Mouse (Mus musculus) left cerebral cortex, adult 11 months (tissue): Measurements from ENCODE around the gene Pxmp4.

Experiments
- DNase-seq: peaks from one replicate; pipeline ENCODE4 v3.0.0; 2022; ENCODE audit warnings: low spot score

Gene Pxmp4

DNA sequence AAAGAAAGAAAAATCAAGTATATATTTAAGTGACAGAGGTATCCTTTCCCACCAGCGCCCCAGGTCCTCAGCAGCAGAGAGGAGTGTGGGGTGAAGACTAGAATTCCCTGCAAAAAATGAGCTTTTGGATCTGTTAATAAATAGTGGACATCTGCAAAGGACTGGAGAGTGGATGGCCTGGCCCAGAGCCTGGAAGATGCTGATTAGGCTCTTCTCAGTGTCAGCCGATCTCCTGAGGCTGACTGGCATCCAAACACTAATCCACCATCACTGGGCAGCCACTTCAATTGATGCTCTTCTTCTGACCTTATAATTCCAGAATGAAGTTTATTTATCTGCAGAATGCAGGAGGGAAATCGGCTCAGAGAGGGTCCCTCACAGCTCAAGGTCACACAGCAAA is 30.5 kb downstream of the Pxmp4 start:
- no peak for DNase-seq

DNA sequence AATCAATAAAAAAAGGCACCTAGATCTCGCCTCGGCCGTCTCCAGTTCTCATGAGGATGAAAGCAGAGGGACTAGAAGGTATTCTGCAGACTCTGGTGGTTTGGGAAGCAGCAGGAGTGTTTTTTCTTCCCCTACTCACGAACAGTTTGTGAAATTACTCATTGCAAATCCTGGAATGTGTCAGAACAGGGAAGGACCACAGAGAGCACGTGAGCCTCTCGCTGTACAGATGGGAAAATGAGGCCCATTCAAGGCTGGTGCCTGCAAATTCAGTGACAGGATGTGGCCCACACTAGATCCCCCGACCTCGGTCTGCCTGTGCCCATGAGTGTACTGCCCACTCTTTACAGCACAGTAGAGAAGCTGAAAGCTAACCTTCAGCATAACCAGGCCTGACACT is 31.5 kb downstream of the Pxmp4 start:
- DNase-seq, result no peak

DNA sequence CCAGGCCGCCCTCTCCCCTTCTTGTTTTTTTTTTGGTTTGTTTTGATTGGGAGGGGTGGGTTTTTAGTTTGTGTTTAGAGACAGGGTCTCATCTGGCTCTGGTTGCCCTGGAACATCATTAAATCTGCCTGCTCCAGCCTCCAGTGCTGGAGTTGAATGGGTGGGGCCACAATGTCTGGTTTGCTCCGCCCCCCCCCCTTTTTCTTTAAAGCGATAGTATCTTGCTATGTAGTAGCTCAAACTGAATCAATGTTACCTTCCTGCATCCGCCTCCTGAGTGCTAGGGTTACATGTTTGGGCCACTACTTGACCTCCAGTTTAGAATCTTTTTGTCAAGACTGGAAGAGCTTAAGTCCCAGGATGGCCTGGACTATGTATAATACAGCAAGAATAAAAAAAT is 32.2 kb downstream of the Pxmp4 start:
- DNase-seq, result no peak

DNA sequence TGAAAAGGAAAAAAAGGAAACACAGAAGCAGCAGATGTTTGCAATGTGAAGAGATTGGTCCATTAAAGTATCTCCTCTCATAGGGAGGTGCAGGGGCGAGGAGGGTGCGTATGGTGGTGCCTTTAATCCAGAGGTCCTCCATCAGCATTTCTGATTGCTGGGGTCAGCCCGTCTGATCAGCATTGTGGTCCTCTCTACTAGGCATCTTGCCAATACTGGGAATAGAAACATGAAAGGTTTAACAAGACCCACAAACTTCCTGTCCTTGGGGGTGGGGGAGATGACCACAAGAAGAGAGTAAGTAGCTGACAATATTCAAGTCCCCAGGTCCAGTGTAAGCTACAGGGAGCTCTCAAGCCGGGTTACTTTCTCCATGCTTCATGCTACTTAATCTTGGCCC is 32.8 kb downstream of the Pxmp4 start:
- DNase-seq, result no peak

- peak; percentile 88 for DNase-seq
These were observed 33.6 kb downstream of the Pxmp4 start, which contains the start of gene E2f1 for GRCm38 (mm10) chr2:154569836-154570286. TSS of gene E2f1 (minus strand) at chr2:154569892.

DNA sequence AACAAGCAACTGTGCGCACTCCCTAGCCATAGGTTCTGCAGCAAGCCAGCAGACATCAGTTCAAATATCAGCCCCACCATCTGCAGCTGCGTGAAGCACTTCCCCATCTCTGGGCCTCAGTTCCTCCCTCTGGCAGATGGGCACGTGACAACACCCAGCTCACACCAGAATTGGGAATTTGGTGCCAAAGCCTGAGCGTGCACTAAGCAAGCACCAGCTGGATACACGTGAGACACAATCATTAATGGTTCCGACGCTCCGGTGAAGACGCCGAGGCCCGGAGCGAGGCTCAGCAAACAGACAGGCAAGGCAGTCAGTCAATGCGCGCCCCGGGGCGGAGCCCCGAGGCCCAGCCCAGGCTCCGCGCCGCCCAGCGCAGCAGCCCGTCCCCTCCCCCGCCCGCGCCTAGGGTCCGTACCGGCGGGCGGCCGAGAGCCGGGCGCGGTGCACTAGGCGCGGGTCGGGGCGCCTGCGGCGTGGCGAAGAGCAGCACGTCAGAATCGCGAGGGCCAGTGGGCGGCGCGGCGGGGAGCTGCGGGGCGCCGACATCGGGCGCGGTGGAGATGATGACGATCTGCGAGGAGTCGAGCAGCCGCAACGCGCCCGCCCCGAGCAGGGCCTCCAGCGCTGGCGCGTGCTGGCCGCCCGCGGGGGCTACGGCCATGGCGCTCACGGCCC is 34.3 kb downstream of the Pxmp4 start:
- no peak for DNase-seq

DNA sequence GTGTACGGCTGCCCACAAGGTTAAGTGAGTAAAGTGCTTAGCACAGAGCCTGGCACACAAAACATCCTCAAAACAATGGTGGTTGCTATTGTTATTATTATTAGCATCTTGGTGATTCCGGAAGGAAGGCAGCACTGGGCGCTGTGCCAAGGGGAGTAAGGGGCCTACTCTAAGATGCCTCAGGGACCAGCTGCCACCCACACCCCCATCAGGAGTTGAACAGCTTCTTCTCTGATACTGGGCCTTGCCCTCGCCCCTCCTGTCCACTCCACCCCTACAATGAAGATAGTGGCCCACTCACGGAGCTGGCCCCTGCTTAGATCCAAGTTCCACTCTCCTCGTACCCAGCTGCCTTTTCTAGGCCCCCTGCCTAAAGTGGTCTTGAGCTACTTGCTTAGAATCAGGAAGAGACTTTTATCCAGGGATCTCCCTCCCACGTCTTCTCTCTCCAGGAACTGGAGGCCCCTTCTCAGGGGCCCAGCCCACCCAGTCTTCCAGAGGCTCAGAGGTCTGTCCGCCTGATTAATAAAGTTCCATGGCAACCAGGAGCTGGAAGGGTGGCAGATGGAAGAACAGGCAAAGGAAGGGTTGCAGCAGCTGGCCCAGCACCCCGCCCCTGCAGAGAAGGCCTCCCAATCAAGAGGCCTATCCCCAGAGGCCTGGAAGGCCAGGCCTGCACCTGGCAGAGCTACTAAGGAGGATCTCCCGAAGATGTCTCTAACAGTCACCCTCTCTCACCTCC is 35.0 kb downstream of the Pxmp4 start:
- DNase-seq, result no peak

DNA sequence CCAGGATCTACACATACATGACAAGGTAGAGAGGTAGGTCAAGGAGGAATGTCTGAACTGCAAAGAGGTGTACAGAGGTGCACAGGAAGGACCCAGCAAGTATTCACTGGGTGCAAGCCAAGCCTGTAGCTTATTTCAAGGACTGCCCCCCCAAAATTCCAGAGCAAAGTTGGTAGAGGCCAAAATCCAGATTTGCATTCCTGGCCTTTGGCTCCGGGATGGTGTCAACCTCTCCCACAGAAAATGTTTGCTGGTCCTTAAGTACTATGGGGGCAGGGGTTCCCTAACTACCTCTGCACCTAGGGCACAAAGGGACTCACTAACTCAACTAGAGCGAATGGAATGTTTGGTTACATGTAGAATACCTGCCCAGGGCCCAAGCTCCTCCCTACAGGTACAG is 35.7 kb downstream of the Pxmp4 start:
- DNase-seq, result no peak

- no peak for DNase-seq
These were observed 36.9 kb downstream of the Pxmp4 start for GRCm38 (mm10) chr2:154566641-154567040.

DNA sequence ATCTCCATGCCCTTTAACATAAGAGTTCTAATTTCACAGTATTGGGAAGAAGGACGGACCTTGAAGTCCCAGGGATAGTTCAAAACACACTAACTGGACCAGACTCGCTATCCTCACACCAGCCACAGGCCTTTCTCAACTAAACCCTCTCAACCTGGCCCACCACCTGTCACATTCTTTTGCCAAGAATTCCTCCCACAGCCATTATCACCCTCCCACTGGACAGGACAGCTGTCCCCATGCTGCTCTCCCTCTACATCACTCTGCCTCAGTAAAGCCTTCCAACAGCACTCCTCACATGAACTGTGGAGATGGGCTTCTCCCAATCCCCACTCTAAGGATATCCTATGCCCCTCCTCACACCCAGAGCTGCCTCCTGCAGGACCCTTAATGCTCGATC is 37.9 kb downstream of the Pxmp4 start:
- no peak for DNase-seq

GRCm38 (mm10) chr2:154563612-154564170 is 39.8 kb downstream of the Pxmp4 start:
- DNase-seq, result no peak

- no peak for DNase-seq
These were observed 45.1 kb downstream of the Pxmp4 start, which contains the start of gene Necab3 for GRCm38 (mm10) chr2:154558264-154559039. TSS of gene Necab3 (minus strand) at chr2:154558890.

DNA sequence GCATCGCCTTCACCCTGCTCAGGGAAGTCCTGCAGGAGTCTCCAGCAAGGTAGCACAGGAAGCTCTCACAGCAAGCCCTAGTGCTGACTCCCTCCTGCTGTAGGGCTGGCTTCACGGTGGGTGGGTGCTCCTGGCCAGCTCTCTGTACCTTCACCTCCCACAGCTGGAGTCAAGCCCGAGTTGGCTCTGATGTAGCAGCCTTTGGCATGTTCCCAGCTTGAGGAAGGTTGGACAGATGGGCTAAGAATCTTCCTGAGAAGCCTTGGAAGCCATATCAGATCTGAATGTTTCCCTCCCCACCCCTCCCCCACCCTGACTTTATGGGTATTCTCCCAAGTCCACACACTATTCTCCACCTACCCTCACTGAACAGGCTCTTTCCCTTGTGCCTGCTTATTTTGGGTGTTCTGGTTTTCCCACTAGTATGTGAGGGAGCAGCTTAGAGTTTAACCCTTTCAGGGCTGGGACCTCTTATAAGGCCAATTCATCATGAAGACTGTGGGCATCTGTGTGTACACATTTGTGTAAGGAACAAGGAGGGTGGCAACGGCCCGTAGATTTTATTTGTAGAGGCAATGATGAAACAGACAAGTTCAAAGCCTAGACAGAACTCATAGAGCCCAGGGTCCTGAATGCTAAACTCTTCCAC is 46.2 kb downstream of the Pxmp4 start:
- DNase-seq, result no peak

DNA sequence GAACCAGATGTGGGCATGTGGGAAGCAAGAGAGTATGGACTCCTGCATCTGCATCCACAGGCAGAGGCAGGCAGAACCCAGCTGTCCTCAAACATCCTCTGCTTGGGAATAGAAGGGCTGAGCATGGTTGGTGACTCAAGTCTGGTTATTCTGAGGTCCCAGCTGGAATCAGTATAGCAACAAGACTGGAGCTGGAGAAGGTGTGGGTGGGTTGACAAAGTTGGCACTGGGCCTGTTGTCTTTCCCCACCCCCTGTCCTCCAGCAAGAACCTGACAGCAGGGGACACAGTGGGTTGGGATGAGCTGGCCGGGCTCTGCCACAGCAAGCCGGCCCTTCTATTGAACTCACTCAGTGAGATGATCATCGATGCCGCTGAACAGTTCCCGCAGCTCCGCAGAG is 48.3 kb downstream of the Pxmp4 start:
- DNase-seq, result no peak

GRCm38 (mm10) chr2:154552424-154552907 is 51.0 kb downstream of the Pxmp4 start:
- no peak for DNase-seq

- DNase-seq, result no peak
These were observed 51.6 kb downstream of the Pxmp4 start for GRCm38 (mm10) chr2:154551927-154552326.

DNA sequence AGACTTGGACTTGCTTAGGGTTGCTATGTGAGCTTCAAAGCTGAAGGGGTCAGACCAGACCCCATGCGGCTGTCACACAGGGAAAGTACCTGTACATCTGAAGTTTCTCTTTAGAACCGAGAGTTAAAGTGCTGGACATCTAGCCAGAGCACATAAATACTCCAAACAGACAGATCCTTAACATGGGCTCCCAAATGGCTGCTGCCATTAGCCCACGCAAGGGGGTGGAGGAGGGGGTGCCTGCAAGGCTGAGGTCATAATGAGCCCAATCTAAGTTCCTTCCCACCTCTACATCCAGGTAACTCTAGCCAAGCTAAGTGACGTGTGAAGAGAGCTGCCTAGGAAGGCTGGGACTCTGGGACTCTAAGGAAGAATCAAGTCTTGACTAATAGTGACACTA is 52.0 kb downstream of the Pxmp4 start, which contains the start of gene Actl10:
Gene Actl10 (plus strand): TSS at position 301 of the 400 bp plus-strand sequence.
- no peak for DNase-seq

GRCm38 (mm10) chr2:154550937-154551336 is 52.6 kb downstream of the Pxmp4 start:
- DNase-seq, result no peak

DNA sequence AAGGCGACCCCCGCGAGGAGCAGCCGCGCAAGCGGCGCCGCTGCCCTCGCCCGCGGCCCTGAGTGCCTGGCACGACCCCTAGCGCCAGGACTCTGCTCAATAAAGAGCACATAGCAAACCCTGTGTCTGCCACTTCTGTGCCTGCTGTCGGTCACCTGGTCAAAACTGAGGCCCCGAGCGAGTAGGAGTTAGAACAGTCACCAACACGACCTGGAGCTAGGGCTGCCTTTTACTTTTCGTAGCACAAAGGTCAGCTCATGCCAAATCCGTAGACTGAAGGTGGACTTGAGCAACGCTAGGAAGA is 53.7 kb downstream of the Pxmp4 start:
- DNase-seq, result no peak

GRCm38 (mm10) chr2:154549127-154549885 is 54.2 kb downstream of the Pxmp4 start:
- no peak for DNase-seq

DNA sequence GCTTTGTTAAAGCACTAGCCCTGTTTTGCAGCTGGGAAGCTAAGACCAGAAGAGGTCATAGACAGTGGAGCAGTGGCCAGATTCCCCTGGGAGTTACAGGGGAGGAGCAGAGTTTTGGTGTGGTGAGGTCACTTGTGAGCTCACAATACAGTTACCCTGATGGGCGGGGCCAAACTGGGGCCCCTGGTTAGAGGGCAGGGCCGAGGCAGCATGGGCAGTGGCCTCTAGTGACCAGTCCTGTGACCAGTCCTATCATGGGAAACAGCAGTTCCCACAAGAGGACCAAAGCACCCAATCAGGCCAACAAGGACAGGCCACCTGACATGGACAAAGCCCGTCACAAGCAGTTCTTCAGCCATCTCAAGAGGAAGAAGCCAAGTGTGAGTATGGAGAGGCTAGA is 54.8 kb downstream of the Pxmp4 start:
- no peak for DNase-seq
